Mouse (Mus musculus): ENCODE data around the gene Mitf. TPM values are rescaled to one million over a fixed set of nuclear protein-coding genes. Genes with fewer than 3 reads are reported as not detected.

Mitf gene
- polyA plus RNA-seq, 1 experiment = 6.1 TPM

- DNase-seq = no peak
- no peak overlapping the region for H3K4me3 ChIP-seq (replicated peaks; ENCODE audit: extremely low read depth, low read depth, low read length)
- H3K4me1 ChIP-seq (ENCODE audit: control insufficient read depth, insufficient read depth, low read length) = peaks cover 4% of the 10 kb centered on the region
- TF ChIP-seq POLR2A (IDR thresholded peaks at IDR 0.05; ENCODE audit: borderline replicate concordance, extremely low read depth, low read depth, low read length) (no peak), CTCF (IDR thresholded peaks at IDR 0.05; ENCODE audit: insufficient read depth, low read length) (no peak)
- 85% methylated on average over 1 of the region's 1 CpGs for WGBS
Observed at GRCm38 (mm10) chr6:97816806-97817205, 10.0 kb downstream of the Mitf start.

GRCm38 (mm10) chr6:97818128-97818527 lies 11.3 kb downstream of the Mitf start:
- peaks cover 4% of the 10 kb centered on the region for H3K4me1 ChIP-seq (ENCODE audit: control insufficient read depth, insufficient read depth, low read length)
- no peak overlapping the region for H3K4me3 ChIP-seq (replicated peaks; ENCODE audit: extremely low read depth, low read depth, low read length)
- DNase-seq = no peak
- TF ChIP-seq POLR2A (IDR thresholded peaks at IDR 0.05; ENCODE audit: borderline replicate concordance, extremely low read depth, low read depth, low read length) (no peak), CTCF (IDR thresholded peaks at IDR 0.05; ENCODE audit: insufficient read depth, low read length) (no peak)
- WGBS = 40% methylated on average over 6 of the region's 6 CpGs

GRCm38 (mm10) chr6:97818948-97819347 lies 12.1 kb downstream of the Mitf start:
- no peak for DNase-seq
- H3K4me3 ChIP-seq (replicated peaks; ENCODE audit: extremely low read depth, low read depth, low read length) = no peak overlapping the region
- WGBS = 66% methylated on average over 5 of the region's 5 CpGs
- TF ChIP-seq POLR2A (IDR thresholded peaks at IDR 0.05; ENCODE audit: borderline replicate concordance, extremely low read depth, low read depth, low read length) (no peak), CTCF (IDR thresholded peaks at IDR 0.05; ENCODE audit: insufficient read depth, low read length) (no peak)
- peaks cover 4% of the 10 kb centered on the region for H3K4me1 ChIP-seq (ENCODE audit: control insufficient read depth, insufficient read depth, low read length)

GRCm38 (mm10) chr6:97820505-97820904 lies 13.7 kb downstream of the Mitf start:
- TF ChIP-seq CTCF (IDR thresholded peaks at IDR 0.05; ENCODE audit: insufficient read depth, low read length) (no peak), POLR2A (IDR thresholded peaks at IDR 0.05; ENCODE audit: borderline replicate concordance, extremely low read depth, low read depth, low read length) (no peak)
- H3K4me1 ChIP-seq (ENCODE audit: control insufficient read depth, insufficient read depth, low read length) = peaks cover 3% of the 10 kb centered on the region
- DNase-seq = no peak
- WGBS = 79% methylated on average over 8 of the region's 8 CpGs
- no peak overlapping the region for H3K4me3 ChIP-seq (replicated peaks; ENCODE audit: extremely low read depth, low read depth, low read length)

- no peak for TF ChIP-seq CTCF (IDR thresholded peaks at IDR 0.05; ENCODE audit: insufficient read depth, low read length)
- TF ChIP-seq POLR2A (IDR thresholded peaks at IDR 0.05; ENCODE audit: borderline replicate concordance, extremely low read depth, low read depth, low read length) = no peak
- Histone ChIP-seq H3K4me3 (replicated peaks; ENCODE audit: extremely low read depth, low read depth, low read length) (no peak overlapping the region), H3K4me1 (ENCODE audit: control insufficient read depth, insufficient read depth, low read length) (peaks cover 2% of the 10 kb centered on the region)
- DNase-seq = no peak
- 80% methylated on average over 7 of the region's 7 CpGs for WGBS
Observed at GRCm38 (mm10) chr6:97821811-97822210, 15.0 kb downstream of the Mitf start.

GRCm38 (mm10) chr6:97826642-97827275 lies 19.9 kb downstream of the Mitf start:
- no peak overlapping the region for H3K4me3 ChIP-seq (replicated peaks; ENCODE audit: extremely low read depth, low read depth, low read length)
- no peak for DNase-seq
- TF ChIP-seq CTCF (IDR thresholded peaks at IDR 0.05; ENCODE audit: insufficient read depth, low read length) (no peak), POLR2A (IDR thresholded peaks at IDR 0.05; ENCODE audit: borderline replicate concordance, extremely low read depth, low read depth, low read length) (no peak)
- peaks cover 2% of the 10 kb centered on the region; the same call in 1 of the 2 replicates for H3K4me1 ChIP-seq (ENCODE audit: control insufficient read depth, insufficient read depth, low read length)
- WGBS = 65% methylated on average over 7 of the region's 7 CpGs

GRCm38 (mm10) chr6:97828021-97828420 lies 21.2 kb downstream of the Mitf start:
- no peak overlapping the region for H3K4me3 ChIP-seq (replicated peaks; ENCODE audit: extremely low read depth, low read depth, low read length)
- DNase-seq = no peak
- 70% methylated on average over 3 of the region's 3 CpGs for WGBS
- peaks cover 2% of the 10 kb centered on the region; the same call in 1 of the 2 replicates for H3K4me1 ChIP-seq (ENCODE audit: control insufficient read depth, insufficient read depth, low read length)
- TF ChIP-seq CTCF (IDR thresholded peaks at IDR 0.05; ENCODE audit: insufficient read depth, low read length) (no peak), POLR2A (IDR thresholded peaks at IDR 0.05; ENCODE audit: borderline replicate concordance, extremely low read depth, low read depth, low read length) (no peak)

- WGBS = 42% methylated on average over 13 of the region's 13 CpGs
- peaks cover 2% of the 10 kb centered on the region; the same call in 1 of the 2 replicates for H3K4me1 ChIP-seq (ENCODE audit: control insufficient read depth, insufficient read depth, low read length)
- DNase-seq = no peak
- TF ChIP-seq POLR2A (IDR thresholded peaks at IDR 0.05; ENCODE audit: borderline replicate concordance, extremely low read depth, low read depth, low read length) = no peak
- TF ChIP-seq CTCF (IDR thresholded peaks at IDR 0.05; ENCODE audit: insufficient read depth, low read length) = no peak
- no peak overlapping the region for H3K4me3 ChIP-seq (replicated peaks; ENCODE audit: extremely low read depth, low read depth, low read length)
Observed at GRCm38 (mm10) chr6:97828822-97829719, 22.2 kb downstream of the Mitf start.

GRCm38 (mm10) chr6:97832501-97832900 lies 25.6 kb downstream of the Mitf start:
- Histone ChIP-seq H3K4me3 (replicated peaks; ENCODE audit: extremely low read depth, low read depth, low read length) (no peak overlapping the region), H3K4me1 (ENCODE audit: control insufficient read depth, insufficient read depth, low read length) (peaks cover 2% of the 10 kb centered on the region; the same call in 1 of the 2 replicates)
- no peak for DNase-seq
- no peak for TF ChIP-seq CTCF (IDR thresholded peaks at IDR 0.05; ENCODE audit: insufficient read depth, low read length)
- TF ChIP-seq POLR2A (IDR thresholded peaks at IDR 0.05; ENCODE audit: borderline replicate concordance, extremely low read depth, low read depth, low read length) = no peak
- WGBS = 94% methylated on average over 4 of the region's 4 CpGs
